Mouse (Mus musculus) kidney, postnatal 14 days (tissue): ENCODE data around the gene Arhgap11a.
A peak's percentile ranks its signal among the peaks of the same experiment; 100 is the strongest.

Experiments
- DNase-seq: peaks from one replicate; pipeline ENCODE4 v3.0.0; 2022; ENCODE audit warnings: mixed read lengths

Gene Arhgap11a

DNA sequence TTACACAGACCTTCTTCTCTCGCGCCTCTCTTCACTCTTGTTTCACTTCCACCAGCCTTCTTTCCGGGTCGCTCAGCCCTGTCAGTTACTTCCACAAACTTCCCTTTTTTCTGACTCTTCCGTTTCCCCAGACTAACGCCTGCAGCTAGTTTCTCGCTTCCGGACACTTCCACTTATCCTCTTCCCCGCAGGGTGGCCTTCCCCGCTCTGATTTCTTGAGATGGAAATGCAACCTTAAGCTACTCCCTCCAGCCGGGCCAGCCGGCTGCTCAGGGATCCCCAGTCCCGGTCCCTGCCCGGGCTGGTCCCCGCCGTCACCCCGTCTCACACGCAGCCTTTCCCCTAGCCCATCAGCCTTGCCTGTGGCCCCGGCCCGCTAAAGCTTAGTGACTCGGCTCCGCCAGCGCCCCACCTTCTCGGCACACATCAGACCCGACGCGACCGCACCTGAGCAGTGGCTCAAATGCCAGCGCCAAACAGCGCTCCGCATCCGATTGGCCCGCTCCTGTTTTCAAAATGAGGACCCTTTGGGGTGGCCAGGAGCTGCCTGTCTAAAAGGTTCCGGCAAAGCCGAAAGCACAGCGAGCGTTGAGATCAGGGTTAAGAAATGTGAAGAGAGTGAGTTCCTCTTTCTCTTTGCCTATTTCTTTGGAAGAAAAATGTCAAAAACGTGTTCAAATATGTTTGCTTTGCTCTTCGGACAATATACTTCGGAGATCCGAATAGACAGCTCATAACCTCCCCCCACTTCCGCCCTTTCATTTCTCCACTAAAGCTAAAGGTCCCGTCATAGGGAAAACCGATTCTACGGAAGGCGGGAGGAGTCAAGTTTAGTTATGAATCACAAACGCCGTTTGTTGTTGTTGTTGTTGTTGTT is at the start of gene Arhgap11a:
Arhgap11a (minus strand) TSS at position 417 of the 877 bp plus-strand sequence.
- peak; percentile 93 for DNase-seq

DNA sequence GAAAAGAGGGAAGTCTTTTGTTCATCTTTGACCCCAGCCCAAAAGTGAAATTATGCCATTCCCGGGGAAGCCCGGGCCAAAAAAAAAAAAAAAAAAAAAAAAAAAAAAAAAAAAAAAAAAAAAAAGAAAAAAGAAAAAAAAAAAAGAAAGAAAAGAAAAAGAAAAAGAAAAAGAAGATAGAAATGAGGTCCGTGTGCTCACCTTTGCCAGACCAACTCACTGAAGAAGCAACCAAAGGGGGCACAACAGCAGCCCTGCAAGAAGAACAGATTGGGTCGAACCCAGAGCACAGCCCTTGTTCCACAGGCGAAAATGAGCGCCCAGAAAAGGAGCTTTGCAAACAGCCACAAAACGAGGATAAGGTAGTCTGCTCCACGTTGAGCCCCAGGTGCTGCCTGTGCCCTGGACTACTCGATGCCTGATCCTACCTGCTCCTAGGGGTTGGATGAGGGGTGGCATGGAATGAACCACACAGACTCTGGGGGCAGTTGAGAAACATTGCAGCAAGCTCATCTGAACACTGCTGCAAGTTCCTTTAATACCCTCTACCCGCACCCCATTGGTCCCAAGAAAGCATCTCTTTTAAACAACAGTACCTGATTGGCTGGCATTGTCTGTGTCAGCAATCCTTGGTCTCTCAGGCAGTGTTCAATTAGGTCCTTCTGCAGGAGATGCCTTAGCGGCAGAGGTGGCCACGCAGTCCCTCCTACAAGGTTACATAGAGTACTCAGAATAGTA is 45.1 kb upstream of the Arhgap11a start:
- no peak for DNase-seq

DNA sequence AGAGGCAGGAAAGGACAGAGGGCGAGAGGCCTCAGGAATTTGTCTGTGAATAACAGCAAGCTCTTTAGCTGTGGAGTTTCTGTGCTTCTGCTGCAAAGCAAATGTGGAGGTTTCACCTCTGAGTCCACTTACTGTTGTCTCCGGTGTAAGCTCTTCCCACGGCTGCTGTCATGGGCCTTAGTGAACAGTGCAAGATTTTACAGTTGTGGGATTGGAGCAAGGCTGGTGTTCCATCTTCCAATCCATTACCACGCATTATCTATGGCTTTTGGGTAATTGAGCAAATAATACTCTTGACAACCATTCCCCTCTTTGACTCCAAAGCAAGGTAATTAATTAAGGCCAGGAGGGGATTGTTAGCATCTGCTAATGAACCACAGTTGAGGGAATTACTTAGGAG is 38.7 kb upstream of the Arhgap11a start:
- DNase-seq = no peak

DNA sequence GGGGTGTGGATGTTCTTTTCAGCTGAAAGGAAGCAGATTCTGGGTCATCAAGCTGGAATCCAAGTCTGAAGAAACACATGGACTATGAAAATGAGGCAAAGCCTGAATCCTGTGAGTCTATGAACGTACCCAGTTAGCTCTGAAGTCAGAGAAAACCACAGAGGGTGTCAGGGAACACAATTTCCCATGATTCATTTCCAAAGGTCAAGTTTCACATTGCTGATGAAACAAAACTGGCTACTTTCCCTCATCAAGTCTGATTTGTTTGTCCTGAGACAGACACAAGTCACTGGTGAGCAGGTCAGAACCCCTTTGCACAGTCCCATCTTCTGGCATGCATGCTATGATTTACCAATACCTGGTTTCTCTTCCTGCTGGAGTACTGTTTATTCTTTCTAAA is 37.6 kb upstream of the Arhgap11a start:
- no peak for DNase-seq

DNA sequence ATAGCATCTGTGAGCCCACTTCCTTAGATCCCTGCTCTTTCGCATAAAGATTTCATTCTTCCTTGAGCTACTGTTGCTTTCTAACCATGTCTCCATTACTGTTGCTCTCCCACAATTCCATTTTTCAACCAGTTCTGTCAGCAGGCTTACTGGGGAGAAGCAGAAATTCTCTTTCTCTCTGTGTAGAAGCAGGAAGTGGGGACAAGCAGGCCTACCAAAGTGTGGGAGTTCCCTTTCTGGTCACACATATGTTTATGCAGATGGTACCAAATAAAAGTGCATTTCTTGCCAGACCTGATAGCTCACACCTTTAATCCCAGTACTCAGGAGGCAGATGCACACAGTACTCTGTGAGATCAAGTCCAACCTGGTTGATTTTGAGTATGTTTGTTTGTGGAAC is 21.7 kb upstream of the Arhgap11a start:
- DNase-seq = no peak

DNA sequence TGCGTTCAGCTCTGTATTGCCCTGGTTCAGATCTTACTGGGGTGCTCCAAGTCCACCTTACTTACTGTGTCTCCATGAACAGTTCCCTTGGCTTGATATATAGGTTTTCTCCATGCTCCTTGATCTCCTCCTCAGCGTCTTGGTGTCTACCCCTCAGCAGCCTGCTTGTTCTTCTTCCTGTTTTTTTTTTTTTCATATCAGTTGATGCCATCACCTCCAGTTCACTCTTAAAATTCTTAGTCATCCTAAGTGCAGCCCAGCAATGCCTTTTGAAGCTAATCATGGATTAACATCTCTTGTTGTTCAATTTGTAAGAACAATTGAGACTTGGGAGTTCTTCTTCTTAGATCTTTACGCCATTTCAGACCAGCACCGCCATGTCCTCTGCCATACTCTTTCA is 19.9 kb upstream of the Arhgap11a start:
- no peak for DNase-seq

DNA sequence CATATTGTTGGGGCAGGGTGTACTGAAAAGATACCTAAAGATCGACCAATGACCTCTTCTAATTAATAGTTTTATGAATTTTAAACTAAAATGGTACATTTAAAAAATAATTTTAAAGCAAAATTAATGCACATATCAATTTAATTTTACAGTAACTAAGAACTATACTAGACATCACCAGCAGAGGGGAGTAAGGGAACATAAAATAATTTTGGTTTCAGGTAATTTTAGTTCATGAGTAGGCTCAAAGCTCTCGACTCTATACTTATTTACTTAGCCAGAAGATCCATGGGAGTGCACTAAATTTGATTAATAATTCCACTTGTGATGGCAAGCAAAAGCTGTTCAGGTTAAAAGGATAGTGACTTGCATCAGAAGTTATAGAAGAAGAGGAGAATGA is 17.7 kb upstream of the Arhgap11a start:
- DNase-seq = no peak

DNA sequence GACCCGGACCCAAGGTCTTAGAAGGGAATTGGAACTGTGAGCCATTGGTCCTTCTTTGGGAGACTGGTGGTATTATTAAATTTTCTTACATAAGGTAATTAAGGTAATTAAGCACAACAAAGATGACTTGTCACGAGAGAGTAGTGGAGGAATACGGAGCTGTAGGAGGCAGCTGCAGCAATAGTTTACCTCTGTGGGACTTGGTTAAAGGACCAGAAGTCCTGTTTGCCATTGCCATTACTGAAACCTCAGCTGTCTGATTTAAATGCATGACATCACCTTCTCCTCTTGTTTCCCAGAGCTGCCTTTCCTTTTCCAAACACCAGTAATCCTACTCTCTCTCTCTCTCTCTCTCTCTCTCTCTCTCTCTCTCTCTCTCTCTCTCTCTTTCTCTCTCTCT is 680 bp upstream of the Arhgap11a start:
- DNase-seq = no peak

DNA sequence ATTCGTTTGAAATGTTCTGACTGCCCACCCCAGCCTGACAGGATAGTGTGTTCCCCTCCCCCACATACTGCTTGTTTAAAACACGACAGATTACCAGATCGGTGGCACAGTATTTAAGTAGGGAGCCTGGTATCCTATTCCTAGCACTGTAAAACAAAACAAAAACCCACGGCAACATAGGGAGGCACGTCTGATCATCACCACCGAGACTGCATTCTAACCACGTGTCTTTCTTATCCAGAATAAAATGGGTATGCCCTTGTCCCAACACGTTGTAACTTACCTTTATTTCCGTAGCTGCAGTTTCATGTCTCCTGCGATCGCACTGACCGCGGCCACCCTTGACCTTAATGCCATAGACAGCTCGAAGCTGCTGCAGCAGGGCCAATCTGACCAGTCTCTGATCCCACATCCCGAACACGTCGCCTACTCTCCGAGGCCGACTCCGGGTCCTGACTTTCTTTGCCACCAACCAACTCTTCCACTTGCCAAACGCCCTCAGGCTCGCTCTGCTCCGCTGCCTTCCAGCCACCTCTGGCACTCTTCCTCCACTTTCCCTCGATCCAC is 700 bp downstream of the Arhgap11a start:
- peak; percentile 41 for DNase-seq

DNA sequence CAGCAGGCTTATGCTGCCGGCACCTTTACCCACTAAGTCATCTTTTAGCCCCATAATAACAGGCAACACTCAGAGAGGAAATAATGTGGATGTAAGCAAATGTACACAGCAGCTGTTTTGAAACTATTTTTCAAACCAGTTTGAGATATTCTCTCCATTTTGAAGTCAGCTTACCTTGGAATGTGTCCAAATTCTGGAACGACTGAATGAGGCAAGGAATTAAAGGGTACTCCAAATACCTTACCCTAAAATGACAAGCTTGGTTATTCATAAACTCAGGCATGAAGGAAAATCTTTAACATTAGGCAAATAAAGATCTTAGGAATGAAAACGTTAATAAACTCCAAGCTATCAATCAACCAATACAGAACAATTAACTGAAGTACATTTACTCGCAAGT is 3.4 kb downstream of the Arhgap11a start:
- DNase-seq = no peak

DNA sequence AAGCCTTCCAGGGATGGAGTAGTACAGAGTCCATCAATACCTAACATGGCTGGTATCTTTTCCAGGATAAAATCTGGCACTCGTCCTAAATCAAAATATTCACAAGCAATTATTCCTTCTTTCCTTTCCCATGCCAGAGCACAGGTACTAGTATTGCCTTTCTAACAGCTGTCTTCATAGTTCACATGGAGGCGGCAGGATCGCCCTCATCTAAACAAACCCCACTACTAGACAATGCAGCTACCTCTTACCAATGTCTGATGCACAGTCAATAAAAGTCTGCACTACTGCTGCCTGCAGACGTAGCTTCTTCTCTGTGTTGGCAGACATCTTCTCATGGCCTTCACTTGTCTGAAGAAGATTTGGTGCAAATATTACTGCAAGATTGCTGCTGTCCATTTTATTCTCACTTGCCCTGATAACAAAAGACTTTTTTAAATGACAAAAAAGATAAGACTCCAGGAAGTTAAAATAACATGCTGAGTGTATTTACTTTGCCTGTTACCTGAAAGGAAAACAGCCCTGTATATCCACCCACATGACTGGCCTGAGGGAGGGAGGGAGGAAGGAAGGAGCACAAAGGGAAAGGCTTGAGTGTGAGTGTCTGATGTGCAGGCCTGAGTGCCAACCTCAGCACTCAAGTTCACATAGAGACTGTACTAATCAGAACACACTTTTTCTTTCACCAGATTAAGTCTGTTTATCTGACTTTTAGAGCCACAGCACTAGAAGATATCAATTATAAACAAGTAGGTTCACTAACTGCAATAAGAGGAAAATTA is 6.6 kb downstream of the Arhgap11a start:
- no peak for DNase-seq

DNA sequence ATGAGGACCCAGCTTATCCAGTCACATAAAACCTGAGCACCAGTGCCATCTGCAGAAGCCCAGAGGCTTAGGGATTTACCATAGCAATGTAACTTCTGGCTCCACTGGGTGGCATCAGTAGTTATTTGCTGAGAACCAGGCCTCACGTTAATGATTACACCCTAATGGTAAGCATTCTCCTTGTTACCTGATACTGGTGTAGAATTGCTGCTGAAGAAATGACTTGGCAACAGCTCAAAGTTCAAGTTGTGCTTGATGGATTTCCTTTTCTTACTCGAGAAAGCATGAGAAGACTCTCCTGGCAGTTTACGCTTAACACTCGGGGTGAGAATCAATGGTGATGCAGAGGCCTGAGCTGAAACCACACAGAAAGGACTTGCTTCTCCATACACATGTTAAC is 9.0 kb downstream of the Arhgap11a start:
- DNase-seq = peak; percentile 71

DNA sequence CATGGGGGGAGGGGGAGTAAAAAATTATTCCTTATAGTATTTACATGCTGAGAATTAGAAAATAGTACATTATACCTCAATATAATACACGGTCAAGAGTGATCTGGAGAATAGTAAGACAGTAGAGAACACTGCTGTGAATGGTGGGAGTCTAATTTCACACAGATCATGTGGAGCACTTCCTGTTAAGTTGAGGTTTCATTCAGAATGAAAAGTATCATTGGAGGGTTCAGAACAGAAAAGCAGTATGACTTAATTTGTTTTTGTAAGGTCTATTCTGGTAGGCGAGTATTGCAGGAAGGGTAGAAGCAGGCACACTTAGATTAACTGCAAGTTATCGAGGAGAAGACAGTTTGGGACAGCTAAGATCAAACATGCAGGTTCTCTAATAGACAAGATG is 13.2 kb downstream of the Arhgap11a start:
- DNase-seq = no peak

DNA sequence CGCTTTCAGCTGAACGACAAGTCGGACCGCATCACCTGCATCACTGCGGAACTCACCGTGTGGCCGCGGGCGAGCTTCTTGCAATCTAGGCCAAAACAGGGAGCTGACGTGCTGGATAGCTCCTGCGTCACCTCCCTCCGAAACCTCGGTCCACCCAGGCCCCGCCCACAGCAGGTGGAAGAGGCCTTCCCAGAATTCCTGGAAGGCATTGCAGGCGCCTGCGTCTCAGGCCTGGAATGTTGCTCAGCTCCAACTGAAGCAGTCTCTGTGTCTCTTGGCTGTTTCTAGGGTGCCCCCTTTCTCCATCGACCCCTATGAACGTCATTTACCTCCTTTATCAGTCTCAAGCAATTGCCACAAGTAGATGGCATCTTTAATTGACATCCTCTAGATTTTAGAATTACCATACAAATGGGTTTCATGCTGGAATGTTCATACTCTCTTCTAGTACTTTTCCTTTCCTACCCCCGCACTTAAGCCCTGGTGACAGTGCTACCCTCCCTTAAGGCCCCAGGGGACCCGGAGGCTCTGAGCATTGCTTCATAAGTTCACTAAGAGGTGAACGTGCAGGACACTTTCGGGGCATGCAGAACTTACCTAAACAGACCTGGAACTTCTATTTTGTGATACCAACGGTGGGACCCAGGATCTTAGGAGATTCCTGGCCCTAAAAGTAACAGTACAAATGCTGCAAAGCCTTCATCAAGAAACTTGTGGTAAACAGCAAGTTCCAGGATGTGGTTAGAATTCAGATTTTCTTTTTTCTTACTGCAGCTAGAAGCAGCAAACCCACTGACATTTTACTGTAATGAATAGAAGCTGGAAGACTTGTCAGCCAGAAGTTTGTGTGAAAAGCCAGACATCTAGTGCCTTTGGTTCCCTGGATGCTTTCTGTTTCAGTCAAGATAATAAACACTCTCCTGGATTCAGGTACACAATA is 19.2 kb downstream of the Arhgap11a start, which contains the start of gene Scg5:
Scg5 (minus strand) TSS at position 179 of the 940 bp plus-strand sequence.
- DNase-seq = peak; percentile 78

DNA sequence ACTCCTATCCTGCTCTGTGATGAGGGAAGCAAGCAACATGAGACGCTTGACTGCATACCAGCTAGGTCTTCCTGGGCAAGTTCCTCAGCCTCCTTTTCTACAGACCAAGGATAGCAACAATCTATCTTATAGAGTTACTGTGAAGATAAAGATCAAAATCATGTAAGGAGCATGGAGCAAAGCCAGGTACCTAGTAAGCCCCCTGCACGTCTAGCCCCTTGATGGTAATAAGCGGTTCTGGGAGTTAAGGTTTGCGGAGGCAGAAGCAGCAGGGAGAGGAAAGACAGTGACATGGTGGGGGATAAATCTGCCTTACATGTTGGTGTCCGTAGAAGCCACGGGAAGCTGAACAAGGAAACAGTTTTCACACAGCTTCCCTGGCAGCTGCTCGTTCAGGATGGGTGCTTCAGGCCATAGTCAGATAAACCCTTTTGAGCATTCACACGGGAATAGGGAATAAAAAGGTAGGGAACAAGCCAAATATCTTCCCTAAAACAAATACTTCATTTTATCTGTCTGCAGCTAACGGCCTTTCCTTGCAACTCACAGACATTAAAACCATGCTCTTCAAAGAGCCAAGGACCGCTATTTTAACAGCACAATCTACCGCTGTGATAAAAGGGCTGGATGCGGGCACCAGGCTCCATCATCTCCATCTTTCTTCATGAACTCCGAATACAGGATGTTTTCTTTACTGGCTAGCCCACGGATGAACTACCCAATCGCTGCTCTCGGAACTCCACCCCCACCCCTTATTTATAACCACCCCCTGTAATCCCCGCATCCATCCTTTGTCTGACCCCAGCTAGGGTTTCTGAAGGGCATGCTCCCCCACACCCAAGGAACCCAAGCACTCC is 20.1 kb downstream of the Arhgap11a start:
- DNase-seq = no peak

DNA sequence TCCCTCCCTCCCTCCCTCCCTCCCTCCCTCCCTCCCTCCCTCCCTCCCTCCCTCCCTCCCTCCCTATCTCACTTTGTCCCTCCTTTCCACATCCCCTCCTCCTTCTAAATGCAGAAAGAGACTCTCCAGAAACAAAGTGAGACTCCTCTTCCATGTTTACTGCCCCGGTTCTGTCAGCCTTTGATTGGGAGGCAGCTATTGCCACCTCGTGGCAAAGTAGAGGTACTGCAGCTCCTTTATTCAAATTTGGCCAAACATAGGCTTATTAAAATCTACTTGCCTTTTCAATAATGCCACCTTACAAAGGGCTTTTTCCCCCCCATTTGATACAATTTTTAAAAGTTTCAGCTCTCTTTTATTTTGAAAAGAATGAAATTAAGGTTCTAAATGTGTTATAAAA is 24.6 kb downstream of the Arhgap11a start:
- DNase-seq = peak; percentile 42

DNA sequence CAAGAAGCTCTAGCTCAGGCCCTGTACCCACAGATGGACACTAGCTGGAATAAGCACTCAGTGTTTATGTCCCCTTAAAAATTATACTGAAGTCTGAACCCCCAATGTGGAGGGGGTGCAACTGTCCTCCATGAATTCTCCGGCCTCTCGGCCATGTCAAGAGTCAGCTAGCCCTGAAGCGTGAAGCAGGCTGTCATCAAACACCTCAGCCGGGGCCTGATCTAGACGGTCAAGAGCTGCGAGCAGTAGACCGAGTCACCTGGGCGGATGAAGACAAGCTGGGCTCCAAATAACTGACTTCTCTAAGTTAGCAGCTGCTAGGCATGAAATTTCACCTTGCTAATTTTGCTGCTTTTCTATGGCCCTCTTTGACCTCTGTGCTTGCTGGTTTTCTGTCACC is 26.1 kb downstream of the Arhgap11a start:
- DNase-seq = no peak

DNA sequence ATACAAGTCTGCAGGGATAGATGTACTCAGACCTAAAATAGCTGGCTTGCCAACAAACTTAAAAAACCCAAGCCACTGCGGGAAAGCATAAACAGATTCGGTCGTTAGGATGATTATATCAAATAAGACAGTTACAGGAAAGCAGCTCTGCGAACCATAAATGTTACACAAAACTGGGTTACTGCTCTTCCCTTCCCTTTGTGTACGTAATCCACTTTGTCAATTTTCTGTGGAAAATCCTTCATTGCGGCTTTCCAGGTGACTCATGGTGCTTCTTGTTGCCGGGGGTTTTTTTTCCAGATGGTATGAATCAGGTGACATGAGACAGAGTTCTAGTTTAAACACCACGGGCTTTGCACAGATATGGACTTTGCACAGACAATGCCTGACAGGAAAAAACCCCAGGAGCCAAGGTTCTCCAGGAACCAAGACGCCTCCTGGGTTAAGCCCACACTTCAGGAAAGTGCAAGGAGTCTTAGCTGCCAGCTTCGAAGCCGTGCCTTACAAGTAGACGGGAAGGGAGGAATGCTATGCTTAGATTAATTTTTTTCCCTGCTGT is 27.2 kb downstream of the Arhgap11a start:
- peak; percentile 42 for DNase-seq

DNA sequence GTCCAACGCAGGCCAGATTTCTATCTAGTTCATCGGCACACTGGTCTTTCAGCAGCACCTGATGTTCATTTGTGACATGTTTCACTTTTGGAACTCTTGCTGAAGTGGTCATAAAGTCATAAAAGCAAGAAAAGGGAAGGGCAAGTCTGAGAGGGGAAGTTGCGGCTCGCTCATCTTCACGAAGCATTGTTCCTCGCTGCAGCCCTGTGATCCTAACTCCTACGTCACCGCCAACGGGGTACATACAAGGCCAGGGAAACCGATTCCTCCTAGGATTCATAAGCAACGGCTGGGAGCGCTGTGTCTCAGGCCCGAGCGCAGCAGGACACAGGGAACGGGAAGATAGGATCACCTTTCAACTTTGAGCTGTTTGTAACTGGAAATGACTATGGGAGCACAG is 28.3 kb downstream of the Arhgap11a start:
- DNase-seq = no peak
